Mouse (Mus musculus): ENCODE data around the gene Toe1.
"Not testable (repeated sequence)": the region's sequence is repeated elsewhere in the genome, so short reads cannot be mapped to it uniquely, and the experiment has no call there.

DNA sequence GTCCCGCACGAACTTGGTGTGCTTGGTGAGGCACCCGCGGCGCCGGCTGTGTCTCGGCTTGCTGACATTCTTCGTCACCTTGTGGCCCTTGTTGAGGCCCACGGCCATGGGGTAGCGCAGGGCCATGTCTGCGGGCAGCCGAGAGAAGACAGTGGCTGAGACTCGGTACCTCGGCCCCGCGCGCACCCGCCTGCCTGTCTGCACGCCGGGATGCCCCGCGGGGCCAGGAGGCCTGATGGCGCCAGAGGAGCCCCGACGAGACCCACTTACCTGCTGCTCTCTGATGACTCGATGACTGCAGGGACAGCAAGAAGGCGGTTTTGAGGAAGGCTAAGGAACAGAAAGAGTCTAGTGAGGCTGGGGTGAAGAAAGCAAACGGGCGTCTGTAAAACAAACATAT is 32.7 kb upstream of the Toe1 start:
- not testable (repeated sequence) for TF ChIP-seq POLR2A (IDR thresholded peaks at IDR 0.05; ENCODE audit: control insufficient read depth, extremely low read depth, insufficient read depth, low read length, poor library complexity); CTCF (IDR thresholded peaks at IDR 0.05; ENCODE audit: borderline replicate concordance, control insufficient read depth, extremely low read depth, insufficient read depth, low read length, poor library complexity)
